Mouse (Mus musculus): Measurements from ENCODE around the gene Eva1a.

Gene Eva1a

GRCm38 (mm10) chr6:82127827-82128226 is 87.0 kb downstream of the Eva1a start:
- DNase-seq (ENCODE audit: low spot score), result no peak

- no peak for DNase-seq (ENCODE audit: low spot score)
Observed at GRCm38 (mm10) chr6:82129630-82130217, 88.9 kb downstream of the Eva1a start.

GRCm38 (mm10) chr6:82132876-82133591 is 92.2 kb downstream of the Eva1a start:
- no peak for DNase-seq (ENCODE audit: low spot score)

GRCm38 (mm10) chr6:82133592-82133978 is 92.7 kb downstream of the Eva1a start:
- DNase-seq (ENCODE audit: low spot score), result no peak

- DNase-seq (ENCODE audit: low spot score), result no peak
Observed at GRCm38 (mm10) chr6:82135959-82136712, 95.3 kb downstream of the Eva1a start.

All from urinary bladder, postnatal 10 days (tissue).